In the genomic region with DNA sequence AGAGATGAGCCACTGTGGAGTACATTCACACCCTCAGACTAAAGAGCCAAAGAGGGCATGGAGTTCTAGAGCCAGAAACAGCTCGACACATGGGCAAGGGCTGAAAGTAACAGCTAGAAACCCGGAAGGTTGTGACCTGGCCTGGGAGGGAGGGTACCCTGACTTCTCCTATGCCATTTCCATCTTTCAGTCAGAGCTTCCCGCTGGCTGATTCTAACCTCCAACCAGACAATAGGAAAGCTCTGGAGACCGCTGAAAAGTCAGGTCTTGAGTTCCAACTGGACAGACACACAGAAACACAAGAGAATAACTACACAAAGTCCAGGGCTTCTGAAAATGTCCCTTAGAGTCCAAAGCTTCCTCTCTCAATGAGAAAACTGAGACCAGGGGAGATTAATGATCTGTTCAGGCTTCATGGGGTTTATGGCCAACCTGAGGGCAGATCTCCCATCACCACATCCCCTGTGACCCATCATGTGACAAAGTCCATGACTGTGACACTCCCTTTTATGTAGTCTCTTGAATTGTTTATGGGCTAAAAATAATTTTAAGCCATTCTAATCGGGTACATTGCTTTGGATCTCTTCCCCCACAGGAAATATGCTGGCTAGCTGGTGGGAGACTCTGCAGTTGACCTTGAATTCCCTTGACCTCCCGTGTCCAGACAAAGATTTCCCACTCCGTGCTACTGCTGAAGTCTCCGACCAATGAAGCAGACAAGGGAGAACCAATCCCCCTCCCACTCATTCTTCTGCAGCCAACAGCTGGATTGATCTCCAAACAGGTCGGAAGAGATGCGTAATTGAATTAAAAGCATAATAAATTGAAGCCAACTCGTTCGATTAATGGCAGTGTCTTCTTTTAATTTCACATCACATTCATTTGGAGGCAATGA, we compare ENCODE assay signal across 17 mouse cellular contexts. TPM values are rescaled to one million over a fixed set of nuclear protein-coding genes. Genes with fewer than 3 reads are reported as not detected.
"Had no signal": no experiment of that assay in that cellular context is flagged by ENCODE, and none has a peak within 500 bp of the region (broad histone marks: within the 10 kb centered on the region; RNA-seq: fewer than 3 reads in every experiment).

No protein-coding gene starts in this region.

- H3K27ac ChIP-seq: intestine, embryonic 15.5 days; layer of hippocampus, adult 2 months; limb, embryonic 12.5 days; liver, embryonic 15.5 days had no signal

- H3K36me3 ChIP-seq: intestine, embryonic 15.5 days; limb, embryonic 12.5 days; liver, embryonic 15.5 days had no signal

- ATAC-seq: intestine, embryonic 15.5 days; lung, postnatal 0 days; midbrain, embryonic 16.5 days had no signal

- H3K9me3 ChIP-seq: intestine, embryonic 15.5 days; limb, embryonic 12.5 days; liver, embryonic 15.5 days had no signal

- H3K4me3 ChIP-seq: intestine, embryonic 15.5 days; layer of hippocampus, adult 2 months; limb, embryonic 12.5 days; liver, embryonic 15.5 days had no signal

- H3K9ac ChIP-seq: intestine, embryonic 15.5 days; limb, embryonic 12.5 days; liver, embryonic 15.5 days had no signal

- H3K4me1 ChIP-seq: intestine, embryonic 15.5 days; limb, embryonic 12.5 days; liver, embryonic 15.5 days had no signal

- DNase-seq: kidney, adult 18-20 months; kidney, postnatal 14 days; liver; lung, adult 2 months; lung, postnatal 36 days; retina, postnatal 1 day; right cerebral cortex, postnatal 4 days; spleen, adult 18-20 months; thymus, postnatal 36 days had no signal

- H3K27me3 ChIP-seq: intestine, embryonic 15.5 days; limb, embryonic 12.5 days had no signal

- H3K4me2 ChIP-seq: intestine, embryonic 15.5 days; limb, embryonic 12.5 days; liver, embryonic 15.5 days; midbrain, embryonic 11.5 days had no signal

RNA-seq across cellular contexts. Expression of a gene that starts 17.7 kb away (rescaled TPM):
- polyA plus RNA-seq: limb, embryonic 12.5 days; liver, embryonic 15.5 days; lung, adult 2 months; midbrain, embryonic 11.5 days; midbrain, embryonic 16.5 days; stomach, embryonic 14.5 days had no signal

RNA-seq across cellular contexts. Expression of a gene that starts 32.0 kb away (rescaled TPM):
- polyA plus RNA-seq: limb, embryonic 12.5 days; lung, postnatal 0 days; midbrain, embryonic 11.5 days had no signal
